Mouse (Mus musculus) ES-Bruce4 (cell line): ENCODE measurements at regions not wholly inside any gene's neighbourhood (a gene's known extent, or its start where the extent isn't known, plus 50 kb on each side); places are given as distances from the start of the nearest gene placed in this dataset.

Experiments
- H3K27ac ChIP-seq: 2 replicates; pipeline ENCODE4 v1.5.1; 2012; ENCODE audit warnings: low read length, inconsistent platforms; ENCODE audit not compliant: insufficient read depth
- H3K27me3 ChIP-seq: 2 replicates; pipeline ENCODE4 v1.6.1; 2012; ENCODE audit warnings: mild to moderate bottlenecking, low read length, inconsistent platforms; ENCODE audit not compliant: control insufficient read depth, poor library complexity, insufficient read depth, severe bottlenecking
- H3K36me3 ChIP-seq: 2 replicates; pipeline ENCODE4 v1.6.1; 2012; ENCODE audit warnings: inconsistent platforms, mild to moderate bottlenecking, low read length, moderate library complexity; ENCODE audit not compliant: control insufficient read depth, poor library complexity, insufficient read depth, severe bottlenecking
- H3K4me1 ChIP-seq: one replicate; pipeline ENCODE4 v1.8.1; 2011; ENCODE audit warnings: low read length; ENCODE audit not compliant: control insufficient read depth, insufficient read depth
- H3K4me3 ChIP-seq: 2 replicates; pipeline ENCODE4 v1.5.1; 2011; ENCODE audit warnings: low read depth, mild to moderate bottlenecking, low read length
- H3K9ac ChIP-seq: 2 replicates; pipeline ENCODE4 v1.6.1; 2012; ENCODE audit warnings: low read depth, mild to moderate bottlenecking, inconsistent platforms; ENCODE audit not compliant: poor library complexity, severe bottlenecking
- H3K9me3 ChIP-seq: replicated peaks from 2 replicates; pipeline ENCODE4 v1.6.1; 2012; ENCODE audit warnings: mild to moderate bottlenecking, low read length, inconsistent platforms; ENCODE audit not compliant: control insufficient read depth, poor library complexity, insufficient read depth, severe bottlenecking
- CTCF ChIP-seq: IDR thresholded peaks from one replicate; pipeline ENCODE4 v1.8.1; 2011; ENCODE audit warnings: low read depth, low read length
- EP300 ChIP-seq: IDR thresholded peaks from 2 replicates; pipeline ENCODE4 v1.6.1; 2011; ENCODE audit warnings: low read depth, low read length; ENCODE audit not compliant: insufficient read depth
- POLR2A ChIP-seq: IDR thresholded peaks from one replicate; pipeline ENCODE4 v1.8.1; 2011; ENCODE audit warnings: low read length; ENCODE audit not compliant: insufficient read depth

DNA sequence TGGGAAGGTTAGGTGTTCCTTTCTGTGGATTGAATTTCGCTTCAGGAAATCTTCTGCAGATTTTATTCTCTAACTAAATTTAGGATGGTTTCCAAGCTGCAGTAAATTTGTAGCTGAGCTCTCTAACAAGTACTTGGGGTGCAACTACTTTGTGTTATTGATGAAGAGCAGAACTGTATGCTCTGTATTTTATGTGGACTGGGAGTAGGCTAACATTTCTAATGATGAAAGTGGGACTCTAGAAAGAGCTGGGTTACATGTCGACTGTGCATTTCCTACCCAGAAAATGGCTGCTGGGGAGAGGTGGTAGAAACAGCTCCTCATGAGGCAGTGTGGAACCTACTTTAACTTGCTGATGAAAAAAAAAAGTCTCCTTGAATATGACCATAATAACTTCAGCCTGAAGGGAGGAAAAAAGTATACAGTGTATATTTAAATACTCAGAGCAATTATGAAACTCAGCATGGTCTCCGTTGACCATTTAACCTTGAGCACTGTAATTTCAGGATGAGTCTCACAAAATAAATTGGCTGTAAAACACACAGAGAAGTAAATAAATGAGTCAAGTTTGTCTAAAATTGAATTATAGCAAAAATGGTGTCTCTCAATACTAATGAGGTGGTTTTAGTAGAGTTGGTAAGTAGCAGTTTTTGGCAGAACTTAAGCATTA lies 852.6 kb downstream of the Stpg2 start:
- Histone ChIP-seq H3K27me3 (no peaks in the 10 kb centered on the region), H3K4me1 (no peaks in the 10 kb centered on the region), H3K4me3 (no peak overlapping the region), H3K27ac (no peak overlapping the region), H3K9me3 (no peaks in the 10 kb centered on the region), H3K9ac (no peak overlapping the region), H3K36me3 (no peaks in the 10 kb centered on the region)
- TF ChIP-seq EP300: no peak
- no peak for TF ChIP-seq POLR2A
- no peak for TF ChIP-seq CTCF

DNA sequence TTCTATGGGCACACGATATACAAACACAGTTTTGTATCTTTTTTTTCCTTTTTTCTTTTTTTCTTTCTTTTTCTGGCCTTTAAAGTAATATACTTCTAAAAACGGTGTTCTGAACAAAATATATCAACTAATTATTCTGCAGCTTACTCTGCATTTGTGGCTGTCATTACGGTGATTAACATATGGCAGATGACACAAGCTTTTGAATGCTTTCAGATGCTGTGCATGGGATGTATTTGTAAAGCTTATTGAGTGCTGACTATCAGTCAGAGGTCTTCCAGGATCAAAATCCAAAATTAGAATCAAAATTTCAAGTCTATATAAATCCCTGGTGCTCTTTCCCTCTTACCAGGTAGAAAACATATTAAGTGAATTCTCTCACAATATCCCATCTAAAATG lies 853.6 kb downstream of the Stpg2 start:
- Histone ChIP-seq H3K4me1 (no peaks in the 10 kb centered on the region), H3K9ac (no peak overlapping the region), H3K9me3 (no peaks in the 10 kb centered on the region), H3K27me3 (no peaks in the 10 kb centered on the region), H3K4me3 (no peak overlapping the region), H3K27ac (no peak overlapping the region), H3K36me3 (no peaks in the 10 kb centered on the region)
- TF ChIP-seq CTCF: no peak
- TF ChIP-seq EP300: no peak
- no peak for TF ChIP-seq POLR2A

DNA sequence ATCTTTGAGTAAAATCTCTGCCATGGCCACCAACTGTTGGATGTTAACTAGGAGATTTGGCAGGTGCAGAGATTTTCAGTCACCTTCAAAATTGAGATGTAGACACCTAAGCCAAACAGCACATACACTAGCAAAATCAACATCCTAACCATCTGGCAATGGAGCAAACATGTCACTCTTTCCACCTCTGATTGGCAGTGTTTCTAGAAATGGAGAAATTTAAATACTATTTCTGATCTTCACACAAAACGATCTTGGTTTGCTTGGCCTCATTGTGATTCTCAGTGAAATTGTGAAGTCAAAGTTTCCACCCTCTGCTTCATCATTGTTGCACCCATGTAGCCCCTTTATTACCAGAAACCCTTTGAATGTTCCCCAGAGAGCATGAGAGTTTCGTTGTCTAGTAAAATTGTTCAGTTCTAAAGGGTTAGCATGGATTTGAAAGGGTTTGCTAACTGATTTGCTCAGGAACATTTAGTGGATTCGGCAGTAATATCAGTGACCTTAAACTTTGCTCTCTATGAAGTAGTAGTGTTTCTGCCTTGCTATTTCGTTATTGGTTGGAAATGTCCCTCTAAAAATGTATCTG lies 854.1 kb downstream of the Stpg2 start:
- H3K4me3 ChIP-seq: no peak overlapping the region
- H3K36me3 ChIP-seq: no peaks in the 10 kb centered on the region
- no peak overlapping the region for H3K9ac ChIP-seq
- no peak overlapping the region for H3K27ac ChIP-seq
- H3K27me3 ChIP-seq: no peaks in the 10 kb centered on the region
- no peak for TF ChIP-seq EP300
- no peak for TF ChIP-seq POLR2A
- no peak for TF ChIP-seq CTCF
- H3K4me1 ChIP-seq: no peaks in the 10 kb centered on the region
- no peaks in the 10 kb centered on the region for H3K9me3 ChIP-seq

DNA sequence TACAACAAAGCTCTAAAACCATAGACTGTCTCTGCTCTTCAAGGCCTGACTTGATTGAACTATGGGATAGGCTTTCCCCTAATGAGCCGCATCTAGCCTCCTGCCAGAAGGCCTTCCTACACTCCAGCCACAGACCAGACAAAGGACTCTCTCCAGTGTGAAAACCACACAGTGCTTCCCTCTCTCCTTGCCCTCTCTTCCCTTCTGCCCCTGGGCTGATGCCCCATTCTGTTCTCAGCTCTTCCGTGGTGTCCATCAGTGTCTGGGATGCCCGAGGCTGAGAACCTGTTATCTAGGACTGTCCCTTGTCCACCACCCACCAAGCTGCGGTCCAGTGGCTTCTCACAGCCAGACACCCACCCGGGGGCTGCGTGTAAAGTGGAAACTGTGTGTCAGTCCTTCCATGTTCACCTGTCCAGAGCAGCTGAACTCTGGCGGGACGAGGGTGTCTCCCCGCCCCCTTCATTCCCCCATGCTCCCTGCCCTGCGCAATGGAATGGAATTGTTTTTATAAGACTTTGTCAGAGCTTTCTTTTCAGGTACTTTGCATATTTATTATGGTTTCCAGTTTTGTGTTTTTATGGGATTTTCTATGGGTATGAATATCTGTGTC lies 856.4 kb downstream of the Stpg2 start:
- Histone ChIP-seq H3K9me3 (no peaks in the 10 kb centered on the region), H3K27me3 (no peaks in the 10 kb centered on the region), H3K9ac (no peak overlapping the region), H3K4me3 (no peak overlapping the region), H3K27ac (no peak overlapping the region), H3K36me3 (no peaks in the 10 kb centered on the region), H3K4me1 (no peaks in the 10 kb centered on the region)
- TF ChIP-seq EP300 (no peak), CTCF (no peak), POLR2A (no peak)

DNA sequence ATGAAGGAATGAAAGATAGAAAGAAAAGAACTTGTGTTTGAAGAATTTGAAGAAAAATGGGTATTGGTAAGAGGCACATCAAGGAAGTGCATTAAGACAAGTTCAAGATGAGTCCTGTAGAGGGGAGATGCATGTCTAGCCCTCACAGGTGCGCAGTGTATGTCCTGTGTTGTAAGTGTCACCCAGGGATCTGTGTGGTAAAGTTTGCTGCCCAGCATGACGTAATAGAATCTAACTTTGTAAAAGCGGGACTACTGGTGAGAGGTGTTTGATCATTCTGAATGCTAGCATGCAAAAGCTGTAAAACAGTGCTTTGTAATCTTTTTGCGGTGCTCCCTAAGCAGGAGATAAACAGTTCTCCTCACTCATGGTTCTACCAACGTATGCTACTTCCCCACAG lies 857.4 kb downstream of the Stpg2 start:
- H3K4me1 ChIP-seq: no peaks in the 10 kb centered on the region
- H3K9ac ChIP-seq: no peak overlapping the region
- no peak for TF ChIP-seq EP300
- TF ChIP-seq POLR2A: no peak
- TF ChIP-seq CTCF: no peak
- no peak overlapping the region for H3K27ac ChIP-seq
- no peak overlapping the region for H3K4me3 ChIP-seq
- no peaks in the 10 kb centered on the region for H3K27me3 ChIP-seq
- no peaks in the 10 kb centered on the region for H3K36me3 ChIP-seq
- H3K9me3 ChIP-seq: no peaks in the 10 kb centered on the region

DNA sequence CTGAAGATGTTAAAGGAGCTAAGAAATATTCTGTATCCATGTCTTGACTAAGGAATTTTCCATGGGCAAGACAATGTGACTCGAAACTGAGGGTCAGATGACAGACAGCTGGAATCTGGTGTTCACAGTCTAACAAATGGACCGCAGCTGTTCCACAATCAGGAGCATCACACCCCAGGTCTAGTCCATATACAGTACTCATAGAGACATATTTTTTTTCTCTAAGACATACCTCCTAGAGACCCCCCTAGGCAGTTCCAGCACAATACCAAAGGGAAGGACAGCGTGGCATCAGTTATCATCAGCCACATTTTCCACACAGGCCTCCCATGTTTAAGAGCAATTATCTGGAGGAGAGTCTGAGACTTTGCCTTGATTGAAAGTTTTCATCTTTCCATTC lies 878.8 kb downstream of the Stpg2 start:
- Histone ChIP-seq H3K27ac (no peak overlapping the region), H3K4me3 (no peak overlapping the region), H3K9me3 (no peaks in the 10 kb centered on the region), H3K4me1 (no peaks in the 10 kb centered on the region), H3K36me3 (no peaks in the 10 kb centered on the region), H3K27me3 (no peaks in the 10 kb centered on the region), H3K9ac (no peak overlapping the region)
- no peak for TF ChIP-seq CTCF
- no peak for TF ChIP-seq EP300
- TF ChIP-seq POLR2A: no peak
